Comparison of ENCODE assay signal across 23 mouse cellular contexts in the genomic region with DNA sequence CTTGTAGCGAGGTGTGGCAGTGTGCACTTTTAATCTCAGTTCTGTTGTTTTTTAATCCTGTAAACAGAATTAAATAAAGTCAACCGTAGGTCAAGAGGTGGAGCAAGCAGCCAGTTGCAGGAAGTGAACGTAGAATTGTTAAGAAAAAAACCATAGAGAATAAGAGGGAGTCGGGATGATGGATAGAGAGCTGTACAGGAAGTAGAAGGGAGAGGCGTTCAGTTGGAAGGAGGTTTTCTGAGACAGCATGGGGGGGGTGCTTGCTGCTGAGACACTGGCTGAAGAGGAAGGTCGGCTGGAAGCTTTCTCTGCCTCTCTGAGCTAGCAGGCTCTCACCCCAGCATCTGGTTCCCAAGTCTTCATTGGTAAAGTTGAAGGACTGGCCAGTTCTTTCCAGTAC. TPM values are rescaled to one million over a fixed set of nuclear protein-coding genes. Genes with fewer than 3 reads are reported as not detected.
"Had no signal": no experiment of that assay in that cellular context is flagged by ENCODE, and none has a peak within 500 bp of the region (broad histone marks: within the 10 kb centered on the region; RNA-seq: fewer than 3 reads in every experiment).

No protein-coding gene starts in this region.

- H3K4me3 ChIP-seq: heart, embryonic 13.5 days; heart, embryonic 15.5 days; hindbrain, embryonic 13.5 days; hindbrain, embryonic 15.5 days; layer of hippocampus, adult 2 months; left cerebral cortex, adult 2 months; limb, embryonic 10.5 days; limb, embryonic 12.5 days; liver, embryonic 13.5 days had no signal

- DNase-seq: forebrain, postnatal 0 days; gastrocnemius, postnatal 14 days; gastrocnemius, postnatal 36 days; heart, adult 18-20 months; heart, postnatal 14 days; heart, postnatal 36 days; kidney, adult 18-20 months; kidney, adult 8-10 months; kidney, postnatal 10 days; liver; liver, embryonic 13.5 days had no signal

- H3K9me3 ChIP-seq: heart, embryonic 13.5 days; heart, embryonic 15.5 days; hindbrain, embryonic 13.5 days; hindbrain, embryonic 15.5 days; limb, embryonic 10.5 days; limb, embryonic 12.5 days; liver, embryonic 13.5 days had no signal

- H3K36me3 ChIP-seq: heart, embryonic 13.5 days; heart, embryonic 15.5 days; hindbrain, embryonic 13.5 days; hindbrain, embryonic 15.5 days; limb, embryonic 10.5 days; limb, embryonic 12.5 days; liver, embryonic 13.5 days had no signal

- H3K27ac ChIP-seq: heart, embryonic 13.5 days; heart, embryonic 15.5 days; hindbrain, embryonic 13.5 days; hindbrain, embryonic 15.5 days; hindbrain, postnatal 0 days; layer of hippocampus, adult 2 months; left cerebral cortex, adult 2 months; limb, embryonic 10.5 days; limb, embryonic 12.5 days; liver, embryonic 13.5 days had no signal

- H3K27me3 ChIP-seq: heart, embryonic 13.5 days; heart, embryonic 15.5 days; hindbrain, embryonic 13.5 days; hindbrain, embryonic 15.5 days; limb, embryonic 12.5 days had no signal

- H3K9ac ChIP-seq: forebrain, postnatal 0 days; heart, embryonic 13.5 days; heart, embryonic 15.5 days; hindbrain, embryonic 13.5 days; hindbrain, embryonic 15.5 days; limb, embryonic 12.5 days; liver, embryonic 13.5 days had no signal

- H3K4me1 ChIP-seq: liver, embryonic 13.5 days had no signal

- H3K4me2 ChIP-seq: heart, embryonic 11.5 days; heart, embryonic 13.5 days; heart, embryonic 15.5 days; hindbrain, embryonic 13.5 days; hindbrain, embryonic 15.5 days; limb, embryonic 12.5 days; liver, embryonic 11.5 days; liver, embryonic 13.5 days had no signal

- ATAC-seq: forebrain, postnatal 0 days; hindbrain, postnatal 0 days; intestine, postnatal 0 days had no signal

RNA-seq across cellular contexts. Expression of gene Gm5148, which starts 10.9 kb away (rescaled TPM):
- total RNA-seq: gastrocnemius, postnatal 36 days; heart, adult 18-20 months; heart, postnatal 14 days had no signal
